Mouse (Mus musculus) thymus, adult 2 months (tissue): ENCODE results near the gene Stk17b.

Source experiments
- CTCF ChIP-seq: fragments of 200-500 bp; IDR thresholded peaks from 2 replicates; pipeline ENCODE4 v1.5.1; 2012; ENCODE audit warnings: mild to moderate bottlenecking, control low read depth, low read length, moderate library complexity, borderline replicate concordance; ENCODE audit not compliant: control insufficient read depth, poor library complexity, insufficient read depth; ENCODE audit errors: extremely low read depth
- POLR2A ChIP-seq: fragments of 200-500 bp; IDR thresholded peaks from 2 replicates; pipeline ENCODE4 v1.6.1; 2012; ENCODE audit warnings: mild to moderate bottlenecking, low read length, control low read depth, moderate library complexity; ENCODE audit not compliant: control insufficient read depth, poor library complexity, insufficient read depth; ENCODE audit errors: extremely low read depth

- TF ChIP-seq CTCF = no peak
- TF ChIP-seq POLR2A = no peak
Observed at GRCm38 (mm10) chr1:53775036-53775435, 10.0 kb downstream of the Stk17b start.
